Mouse (Mus musculus): ENCODE data around the gene Txnrd2. TPM values are rescaled to one million over a fixed set of nuclear protein-coding genes. Genes with fewer than 3 reads are reported as not detected.

The Txnrd2 gene
- polyA plus RNA-seq, 1 experiment from 2014 or later, result 17.4 TPM

Other genes with a start within 250 kb of the Txnrd2 start
- gene Ccdc188, start 208.5 kb upstream of the Txnrd2 start, polyA plus RNA-seq (2014; fragmentation: Nextera tagmentation; extraction: Ambion mirVana), result not detected in 2 replicates
- 11.5 and 15.1 TPM in 2 replicates for gene Zdhhc8, start 191.2 kb upstream of the Txnrd2 start, polyA plus RNA-seq (2014; fragmentation: Nextera tagmentation; extraction: Ambion mirVana)
- gene Trmt2a, start 177.7 kb upstream of the Txnrd2 start, polyA plus RNA-seq (2014; fragmentation: Nextera tagmentation; extraction: Ambion mirVana), result 110 and 117 TPM in 2 replicates
- 725 and 734 TPM in 2 replicates for gene Ranbp1, start 177.7 kb upstream of the Txnrd2 start, polyA plus RNA-seq (2014; fragmentation: Nextera tagmentation; extraction: Ambion mirVana)
- 4.4 TPM in 1 of 2 replicates, not detected in the other for gene Gm49776, start 168.1 kb upstream of the Txnrd2 start, polyA plus RNA-seq (2014; fragmentation: Nextera tagmentation; extraction: Ambion mirVana)
- 37.5 and 39.4 TPM in 2 replicates for gene Dgcr8, start 137.1 kb upstream of the Txnrd2 start, polyA plus RNA-seq (2014; fragmentation: Nextera tagmentation; extraction: Ambion mirVana)
- 34.8 and 34.9 TPM in 2 replicates for gene Tango2, start 78.3 kb upstream of the Txnrd2 start, polyA plus RNA-seq (2014; fragmentation: Nextera tagmentation; extraction: Ambion mirVana)
- 31.7 and 33.0 TPM in 2 replicates for gene Arvcf, start 78.2 kb upstream of the Txnrd2 start, polyA plus RNA-seq (2014; fragmentation: Nextera tagmentation; extraction: Ambion mirVana)
- gene Comt, start 468 bp downstream of the Txnrd2 start, polyA plus RNA-seq (2014; fragmentation: Nextera tagmentation; extraction: Ambion mirVana), result 95.4 and 95.6 TPM in 2 replicates
- gene Gnb1l, start 72.3 kb downstream of the Txnrd2 start, polyA plus RNA-seq (2014; fragmentation: Nextera tagmentation; extraction: Ambion mirVana), result 16.9 and 18.6 TPM in 2 replicates
- gene Rtl10, start 72.5 kb downstream of the Txnrd2 start, polyA plus RNA-seq (2014; fragmentation: Nextera tagmentation; extraction: Ambion mirVana), result 2.3 and 3.3 TPM in 2 replicates
- gene Tbx1, start 164.3 kb downstream of the Txnrd2 start, polyA plus RNA-seq (2014; fragmentation: Nextera tagmentation; extraction: Ambion mirVana), result 0.14 and 0.22 TPM in 2 replicates
- 1.9 and 2.0 TPM in 2 replicates for gene Gp1bb, start 196.0 kb downstream of the Txnrd2 start, polyA plus RNA-seq (2014; fragmentation: Nextera tagmentation; extraction: Ambion mirVana)
- 2.0 and 2.2 TPM in 2 replicates for gene Gm49601, start 200.0 kb downstream of the Txnrd2 start, polyA plus RNA-seq (2014; fragmentation: Nextera tagmentation; extraction: Ambion mirVana)
- 29.3 and 29.9 TPM in 2 replicates for gene Sept5, start 203.6 kb downstream of the Txnrd2 start, polyA plus RNA-seq (2014; fragmentation: Nextera tagmentation; extraction: Ambion mirVana)

Measured in intestine, embryonic 14.5 days (tissue).